Mouse (Mus musculus) cortical plate, adult 2 months (tissue): ENCODE results near the gene Pip5k1c. TPM values are rescaled to one million over a fixed set of nuclear protein-coding genes. Genes with fewer than 3 reads are reported as not detected.

Source experiments
- H3K27ac ChIP-seq: fragments of 200-500 bp; 2 replicates; pipeline ENCODE4 v1.5.1; 2012; ENCODE audit warnings: low read length, control low read depth, inconsistent platforms; ENCODE audit not compliant: insufficient read depth
- H3K4me1 ChIP-seq: fragments of 200-500 bp; 2 replicates; pipeline ENCODE4 v1.6.1; 2011; ENCODE audit warnings: low read length; ENCODE audit not compliant: control insufficient read depth, insufficient read depth
- H3K4me3 ChIP-seq: fragments of 200-500 bp; 2 replicates; pipeline ENCODE4 v1.5.1; 2011; ENCODE audit warnings: mild to moderate bottlenecking, low read length, control low read depth; ENCODE audit not compliant: insufficient read depth
- CTCF ChIP-seq: fragments of 200-500 bp; IDR thresholded peaks from 2 replicates; pipeline ENCODE4 v1.5.1; 2011; ENCODE audit warnings: mild to moderate bottlenecking, control low read depth, low read length; ENCODE audit not compliant: insufficient read depth; ENCODE audit errors: extremely low read depth
- POLR2A ChIP-seq: fragments of 200-500 bp; IDR thresholded peaks from 2 replicates; pipeline ENCODE4 v1.6.1; 2011; ENCODE audit warnings: mild to moderate bottlenecking, low read length, control low read depth; ENCODE audit not compliant: insufficient read depth; ENCODE audit errors: extremely low read depth
- polyA plus RNA-seq: library from polyadenylated mRNA; depleted of rRNA; stranded (reverse); fragments of >200 nt; gene quantifications from 2 replicates; pipeline ENCODE4 v1.2.3, GENCODE M21; 2012

The Pip5k1c gene
- polyA plus RNA-seq, 1 experiment = 414 TPM

DNA sequence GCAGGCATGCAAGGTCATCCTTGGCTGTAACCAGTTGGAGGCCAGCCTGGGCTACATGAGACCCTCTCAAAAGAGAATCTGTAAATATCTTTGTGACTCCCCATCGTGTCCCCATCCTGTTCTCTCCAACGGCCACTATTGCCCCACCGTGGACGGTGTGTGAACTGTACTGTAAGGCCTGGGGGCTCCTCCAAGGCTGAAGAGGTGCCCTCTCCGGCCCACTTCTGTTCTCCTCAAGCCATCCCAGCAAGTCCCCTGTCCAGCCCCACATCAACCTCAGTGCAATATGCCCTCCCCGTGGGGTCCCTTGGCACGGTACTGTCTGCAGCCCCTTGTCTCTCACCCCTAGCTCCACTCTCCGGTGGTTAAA, 26.6 kb downstream of the Pip5k1c start:
- Histone ChIP-seq H3K4me3 (no peak overlapping the region; the same call in 1 of the 2 replicates), H3K27ac (peak overlapping the region; percentile 5; the same call in 1 of the 2 replicates), H3K4me1 (no peaks in the 10 kb centered on the region)
- TF ChIP-seq CTCF (peak; percentile 11; the same call in 1 of the 2 replicates), POLR2A (no peak)

DNA sequence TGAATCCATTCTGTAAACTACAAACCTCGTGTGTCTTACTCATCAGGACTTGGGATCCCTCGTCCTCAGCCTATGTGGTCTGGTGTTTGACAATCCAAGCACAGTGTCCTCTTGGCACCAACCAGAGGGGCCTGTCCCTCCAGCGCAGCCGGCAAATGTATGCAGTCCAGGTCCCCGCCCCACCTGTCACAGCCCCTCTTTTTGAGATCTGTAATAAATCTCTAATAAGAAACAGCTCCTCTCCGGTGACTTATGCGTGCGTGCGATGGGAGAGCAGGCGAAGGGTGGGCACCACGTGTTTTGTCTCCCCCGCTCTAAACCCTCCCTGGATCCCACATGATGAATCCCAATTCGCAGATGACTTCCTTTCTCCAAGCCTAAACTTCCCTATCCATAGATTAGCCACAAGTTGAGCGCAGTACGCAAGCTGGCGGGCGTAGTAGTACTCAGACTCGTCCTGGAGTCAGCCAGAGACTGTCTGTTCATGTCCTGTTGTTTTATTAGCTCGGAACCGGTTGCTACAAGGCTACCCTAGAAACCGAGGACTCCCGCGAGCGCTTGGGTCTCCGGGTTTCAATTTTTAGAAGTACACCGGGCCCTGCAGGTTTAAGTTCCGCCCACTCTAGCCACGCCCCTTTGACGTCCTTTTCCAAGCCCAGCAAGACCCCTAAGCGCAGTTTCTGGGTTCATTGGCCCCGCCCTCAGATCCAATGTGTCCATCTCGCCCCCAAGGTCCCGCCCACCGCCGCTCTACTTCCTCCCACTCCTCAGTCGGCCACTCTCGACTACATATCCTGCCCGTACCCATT, 27.2 kb downstream of the Pip5k1c start:
- Histone ChIP-seq H3K4me3 (peak overlapping the region; percentile 32), H3K27ac (peak overlapping the region; percentile 59), H3K4me1 (no peaks in the 10 kb centered on the region)
- TF ChIP-seq POLR2A (0 out of 2 replicates have a peak, but pooled peaks have one; percentile 3), CTCF (no peak)

DNA sequence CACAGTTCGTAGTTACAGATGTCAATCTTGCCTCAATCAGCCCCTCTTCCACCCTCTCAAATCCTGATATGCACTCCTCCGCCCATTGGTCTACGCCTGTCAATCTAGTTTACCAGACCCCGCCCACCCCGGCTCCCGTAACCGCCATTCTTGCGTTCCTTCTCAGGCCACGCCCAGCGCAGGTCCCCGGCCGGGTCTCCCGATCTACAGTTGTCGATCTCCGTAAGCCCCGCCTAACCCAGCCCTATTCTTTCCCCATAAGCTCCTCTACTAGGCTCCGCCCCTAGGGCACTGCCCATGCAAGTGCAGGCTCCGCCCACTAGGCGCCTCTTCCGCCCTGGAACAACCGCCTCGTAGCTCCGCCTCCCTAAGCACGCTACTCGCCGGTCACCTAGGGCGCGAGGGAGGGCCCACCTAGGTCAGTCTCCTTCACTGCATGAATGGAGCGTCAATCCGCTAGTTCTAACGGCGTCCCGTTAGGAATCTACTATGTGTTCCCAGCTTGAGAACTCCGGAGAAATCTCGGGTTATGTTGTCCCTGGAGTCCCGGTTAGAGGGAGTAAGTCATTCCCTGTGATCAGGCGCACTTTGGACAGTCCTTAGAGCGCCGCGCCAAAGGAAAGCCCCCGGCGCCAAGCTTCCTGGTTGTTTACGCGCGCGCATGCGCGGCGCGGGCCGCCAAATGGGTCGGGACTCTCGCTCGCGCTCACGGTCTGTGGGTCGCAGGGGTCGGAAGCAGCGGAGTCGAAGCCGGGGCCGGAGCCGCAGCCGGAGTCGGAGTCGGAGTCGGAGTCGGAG, 28.0 kb downstream of the Pip5k1c start, which contains the start of gene Cactin:
Gene Cactin, plus strand, starts transcription at position 554 of the 798 bp plus-strand sequence.
- TF ChIP-seq CTCF (no peak), POLR2A (peak; percentile 39; the same call in 1 of the 2 replicates)
- peak within 1 kb of the TSS; percentile 89 for H3K27ac ChIP-seq
- no peaks in the 10 kb centered on the region for H3K4me1 ChIP-seq
- H3K4me3 ChIP-seq = peak within 1 kb of the TSS; percentile 32

DNA sequence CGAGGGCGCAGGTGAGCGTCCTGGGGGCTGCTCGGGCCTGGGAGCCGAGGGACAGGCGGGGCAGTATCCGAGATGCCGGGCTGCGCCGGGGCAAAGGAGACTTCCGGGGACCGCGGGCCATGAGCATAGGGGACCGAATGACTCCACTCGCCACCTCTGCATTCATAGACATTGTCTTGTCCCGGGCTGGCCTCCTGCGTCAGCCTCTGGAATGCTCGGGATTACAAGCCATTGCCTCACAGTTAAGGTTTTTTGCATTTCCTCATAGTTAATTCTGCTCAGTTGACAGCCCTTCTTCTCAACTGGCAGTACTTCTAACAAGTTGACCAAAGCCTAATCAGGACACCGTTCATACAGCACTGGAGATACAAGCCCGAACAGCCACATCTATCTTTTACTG, 28.7 kb downstream of the Pip5k1c start:
- Histone ChIP-seq H3K4me3 (peak overlapping the region; percentile 32), H3K4me1 (no peaks in the 10 kb centered on the region), H3K27ac (peak overlapping the region; percentile 89)
- TF ChIP-seq CTCF = no peak
- TF ChIP-seq POLR2A = no peak

DNA sequence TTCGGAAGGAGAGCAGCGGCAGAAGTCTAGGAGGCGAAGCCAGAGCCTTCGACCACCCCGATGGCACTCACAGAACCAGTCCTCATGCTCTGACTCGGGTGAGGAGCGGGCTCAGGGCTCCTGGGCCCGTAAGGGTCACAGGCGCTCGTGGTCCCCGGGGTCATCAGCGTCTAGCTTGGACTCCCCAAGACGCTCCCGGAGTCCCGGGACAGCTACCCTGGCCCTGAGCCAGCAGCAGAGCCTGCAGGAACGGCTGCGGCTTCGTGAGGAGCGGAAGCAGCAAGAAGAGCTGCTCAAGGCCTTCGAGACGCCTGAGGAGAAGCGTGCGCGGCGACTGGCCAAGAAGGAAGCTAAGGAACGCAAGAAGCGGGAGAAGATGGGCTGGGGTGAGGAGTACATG, 29.7 kb downstream of the Pip5k1c start:
- no peak overlapping the region for H3K4me3 ChIP-seq
- no peaks in the 10 kb centered on the region for H3K4me1 ChIP-seq
- TF ChIP-seq CTCF (no peak), POLR2A (no peak)
- H3K27ac ChIP-seq = no peak overlapping the region

DNA sequence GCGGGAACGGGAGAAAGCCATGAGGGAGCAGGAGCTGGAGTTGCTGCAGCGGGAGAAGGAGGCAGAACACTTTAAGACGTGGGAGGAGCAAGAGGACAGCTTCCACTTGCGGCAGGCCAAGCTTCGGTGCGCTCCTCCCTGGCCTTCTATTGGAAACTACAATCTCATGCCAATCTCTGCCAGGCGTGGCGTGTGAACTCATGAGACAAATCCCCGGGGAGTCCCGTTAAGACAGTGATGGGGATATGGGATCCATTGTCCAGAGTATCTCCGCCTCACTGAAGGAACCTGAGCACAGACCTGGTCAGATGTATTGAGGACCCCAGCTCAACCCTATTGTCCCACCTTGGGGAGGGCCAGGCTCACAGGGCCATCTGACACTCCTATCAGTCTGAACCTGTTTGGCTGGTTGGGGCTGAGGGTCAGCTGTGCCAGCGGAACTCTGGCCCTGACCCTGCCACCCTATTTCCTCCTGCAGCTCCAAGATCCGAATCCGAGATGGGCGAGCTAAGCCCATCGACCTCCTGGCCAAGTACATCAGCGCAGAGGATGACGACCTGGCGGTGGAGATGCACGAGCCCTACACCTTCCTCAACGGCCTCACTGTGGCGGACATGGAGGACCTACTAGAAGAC, 30.5 kb downstream of the Pip5k1c start:
- H3K4me3 ChIP-seq = no peak overlapping the region
- H3K4me1 ChIP-seq = no peaks in the 10 kb centered on the region
- no peak overlapping the region for H3K27ac ChIP-seq
- TF ChIP-seq POLR2A (no peak), CTCF (no peak)

DNA sequence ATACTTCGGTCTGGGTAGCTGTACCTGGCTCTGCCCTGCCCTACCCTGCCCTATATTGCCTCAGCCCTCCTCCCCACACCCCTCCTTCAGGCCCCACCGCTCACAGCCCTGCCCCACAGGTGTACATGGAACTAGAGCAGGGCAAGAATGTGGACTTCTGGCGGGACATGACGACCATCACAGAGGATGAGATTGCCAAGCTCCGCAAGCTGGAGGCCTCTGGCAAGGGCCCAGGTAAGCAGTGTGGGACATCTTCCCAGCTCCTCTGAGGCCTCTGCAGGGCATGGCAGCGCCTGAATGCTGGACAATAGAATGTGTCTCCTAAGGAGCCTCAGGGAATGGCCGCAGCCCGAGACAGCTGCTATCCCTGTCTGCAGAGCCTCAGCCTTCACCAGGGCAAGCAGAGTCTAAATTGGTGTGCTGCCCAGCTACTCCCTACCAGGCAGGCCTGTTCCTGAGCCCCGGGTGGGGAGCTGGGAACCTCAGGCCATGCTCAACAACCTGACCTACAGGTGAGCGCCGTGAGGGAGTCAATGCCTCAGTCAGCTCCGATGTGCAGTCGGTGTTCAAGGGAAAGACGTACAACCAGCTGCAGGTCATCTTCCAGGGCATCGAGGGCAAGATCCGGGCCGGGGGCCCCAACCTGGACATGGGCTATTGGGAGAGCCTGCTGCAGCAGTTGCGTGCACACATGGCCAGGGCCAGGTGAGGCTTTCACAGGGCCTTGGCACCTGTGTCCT, 31.2 kb downstream of the Pip5k1c start:
- TF ChIP-seq POLR2A (no peak), CTCF (no peak)
- H3K27ac ChIP-seq = no peak overlapping the region
- H3K4me3 ChIP-seq = no peak overlapping the region
- no peaks in the 10 kb centered on the region for H3K4me1 ChIP-seq

DNA sequence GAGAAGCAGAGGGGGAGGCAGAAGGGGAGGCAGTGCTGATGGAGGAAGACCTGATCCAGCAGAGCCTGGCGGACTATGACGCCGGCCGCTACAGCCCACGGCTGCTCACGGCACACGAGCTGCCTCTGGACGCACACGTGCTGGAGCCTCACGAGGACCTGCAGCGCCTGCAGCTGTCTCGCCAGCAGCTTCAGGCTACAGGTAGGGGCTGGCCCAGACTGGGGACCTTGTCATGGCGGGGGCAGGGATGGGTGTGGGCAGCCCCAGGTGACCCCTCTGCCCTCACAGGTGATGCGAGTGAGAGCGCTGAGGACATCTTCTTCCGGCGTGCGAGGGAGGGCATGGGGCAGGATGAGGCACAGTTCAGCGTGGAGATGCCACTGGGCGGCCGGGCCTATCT, 32.4 kb downstream of the Pip5k1c start:
- Histone ChIP-seq H3K4me1 (no peaks in the 10 kb centered on the region), H3K27ac (no peak overlapping the region), H3K4me3 (no peak overlapping the region)
- TF ChIP-seq CTCF (no peak), POLR2A (no peak)

DNA sequence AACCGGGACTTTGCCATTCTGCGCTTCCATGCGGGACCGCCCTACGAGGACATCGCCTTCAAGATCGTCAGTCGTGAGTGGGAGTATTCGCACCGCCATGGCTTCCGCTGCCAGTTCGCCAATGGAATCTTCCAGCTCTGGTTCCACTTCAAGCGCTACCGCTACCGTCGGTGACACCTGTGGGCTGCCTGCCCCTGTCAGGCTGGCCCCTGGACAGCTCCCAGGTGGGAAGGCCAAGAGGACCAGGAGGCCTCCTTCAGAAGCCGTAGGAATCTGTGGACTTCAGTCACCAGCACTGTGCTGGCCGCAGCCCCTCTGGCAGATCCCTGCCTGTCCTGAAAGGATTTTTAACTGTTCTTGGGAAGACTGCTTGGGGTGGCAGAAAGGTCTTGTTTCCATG, 33.0 kb downstream of the Pip5k1c start:
- H3K27ac ChIP-seq = no peak overlapping the region
- no peak overlapping the region for H3K4me3 ChIP-seq
- TF ChIP-seq CTCF = no peak
- TF ChIP-seq POLR2A = no peak
- H3K4me1 ChIP-seq = no peaks in the 10 kb centered on the region
